Mouse (Mus musculus) gastrocnemius, postnatal 36 days (tissue): Measurements from ENCODE around the gene Oxa1l. TPM values are rescaled to one million over a fixed set of nuclear protein-coding genes. Genes with fewer than 3 reads are reported as not detected.

ENCODE experiments used
- DNase-seq, 2 experiments: peaks; one replicate each; pipeline ENCODE4 v3.0.0; 2022
- intact Hi-C: fragments of 180-260 bp; cut with DNase I; formaldehyde crosslinking; loops from one replicate; pipeline ENCODE4 v1.15.1; 2025
- total RNA-seq, 2 experiments: library from RNA; stranded (reverse); gene quantifications; 2 replicates each; pipeline ENCODE4 v1.2.3; 2021

Oxa1l gene
- total RNA-seq, 2 experiments from 2014 or later, result 48.3 to 54.6 TPM

GRCm38 (mm10) chr14:54408336-54409056, 47.9 kb downstream of the Oxa1l start:
- intact Hi-C loops, result no loop called here
- DNase-seq, result no peak

- no peak for DNase-seq
- intact Hi-C loops, result no loop called here
Measured at GRCm38 (mm10) chr14:54409057-54409645, 48.5 kb downstream of the Oxa1l start.

- DNase-seq, result no peak
- intact Hi-C loops, result loop anchor here (5.0 kb wide), 1 partner anchor 173 kb away; no protein-coding TSS in a partner anchor
Measured at GRCm38 (mm10) chr14:54409980-54410810, 49.6 kb downstream of the Oxa1l start.

GRCm38 (mm10) chr14:54412000-54412576, 51.5 kb downstream of the Oxa1l start:
- no peak for DNase-seq
- intact Hi-C loops, result loop anchor here (5.0 kb wide), 1 partner anchor 175 kb away; no protein-coding TSS in a partner anchor

GRCm38 (mm10) chr14:54412629-54413170, 52.1 kb downstream of the Oxa1l start:
- DNase-seq, result peak in 1 of 2 experiments; percentile 28
- intact Hi-C loops, result loop anchor here (5.0 kb wide), 1 partner anchor 175 kb away; no protein-coding TSS in a partner anchor

GRCm38 (mm10) chr14:54413877-54414700, 53.5 kb downstream of the Oxa1l start:
- DNase-seq, result peak in 1 of 2 experiments; percentile 41
- intact Hi-C loops, result loop anchor here (5.0 kb wide), 1 partner anchor 177 kb away; no protein-coding TSS in a partner anchor

- no peak for DNase-seq
- intact Hi-C loops, result loop anchor here (5.0 kb wide), 1 partner anchor 38 kb away; no protein-coding TSS in a partner anchor
Measured at GRCm38 (mm10) chr14:54415241-54416020, 54.8 kb downstream of the Oxa1l start.

GRCm38 (mm10) chr14:54416229-54416775, 55.7 kb downstream of the Oxa1l start:
- no peak for DNase-seq
- intact Hi-C loops, result loop anchor here (5.0 kb wide), 1 partner anchor 39 kb away; no protein-coding TSS in a partner anchor

GRCm38 (mm10) chr14:54416830-54417229, 56.2 kb downstream of the Oxa1l start:
- no peak for DNase-seq
- intact Hi-C loops, result loop anchor here (5.0 kb wide), 1 partner anchor 40 kb away; no protein-coding TSS in a partner anchor

GRCm38 (mm10) chr14:54417623-54418081, 57.0 kb downstream of the Oxa1l start, which contains the start of gene Slc7a7:
Gene Slc7a7 (minus strand): TSS chr14:54417780.
- DNase-seq, result no peak
- intact Hi-C loops, result loop anchor here (2.0 to 5.0 kb wide), 2 partner anchors 31 to 40 kb away; no protein-coding TSS in a partner anchor

Other genes with a start within 250 kb of the Oxa1l start
- 10 to 100 TPM; 65.7 to 66.8 TPM for gene Dad1, start 106.7 kb upstream of the Oxa1l start, total RNA-seq
- 10 to 100 TPM; 14.7 to 20.6 TPM for gene Abhd4, start 106.6 kb upstream of the Oxa1l start, total RNA-seq
- gene Olfr49, start 75.9 kb upstream of the Oxa1l start, total RNA-seq, result not detected
- 1 to 10 TPM in 1 of 2 experiments, under 1 TPM in 1; 0.97 to 1.5 TPM for gene Slc7a7, start 56.9 kb downstream of the Oxa1l start, total RNA-seq
- gene Mrpl52, start 66.1 kb downstream of the Oxa1l start, total RNA-seq, result 10 to 100 TPM; 87.6 to 92.8 TPM
- gene Mmp14, start 70.8 kb downstream of the Oxa1l start, total RNA-seq, result 10 to 100 TPM; 10.7 to 10.8 TPM
- gene Lrp10, start 103.3 kb downstream of the Oxa1l start, total RNA-seq, result 10 to 100 TPM; 34.2 to 36.1 TPM
- not detected for gene Rem2, start 115.3 kb downstream of the Oxa1l start, total RNA-seq
- gene Prmt5, start 156.7 kb downstream of the Oxa1l start, total RNA-seq, result 10 to 100 TPM; 27.7 to 30.7 TPM
- 1 to 10 TPM; 3.1 to 3.8 TPM for gene Haus4, start 193.8 kb downstream of the Oxa1l start, total RNA-seq
- 1 to 10 TPM; 1.8 to 2.1 TPM for gene Ajuba, start 216.7 kb downstream of the Oxa1l start, total RNA-seq
- gene 4931414P19Rik, start 245.2 kb downstream of the Oxa1l start, total RNA-seq, result 1 to 10 TPM; 1.5 to 3.3 TPM